Mouse (Mus musculus): ENCODE measurements at regions not wholly inside any gene's neighbourhood (a gene's known extent, or its start where the extent isn't known, plus 50 kb on each side); places are given as distances from the start of the nearest gene placed in this dataset.

DNA sequence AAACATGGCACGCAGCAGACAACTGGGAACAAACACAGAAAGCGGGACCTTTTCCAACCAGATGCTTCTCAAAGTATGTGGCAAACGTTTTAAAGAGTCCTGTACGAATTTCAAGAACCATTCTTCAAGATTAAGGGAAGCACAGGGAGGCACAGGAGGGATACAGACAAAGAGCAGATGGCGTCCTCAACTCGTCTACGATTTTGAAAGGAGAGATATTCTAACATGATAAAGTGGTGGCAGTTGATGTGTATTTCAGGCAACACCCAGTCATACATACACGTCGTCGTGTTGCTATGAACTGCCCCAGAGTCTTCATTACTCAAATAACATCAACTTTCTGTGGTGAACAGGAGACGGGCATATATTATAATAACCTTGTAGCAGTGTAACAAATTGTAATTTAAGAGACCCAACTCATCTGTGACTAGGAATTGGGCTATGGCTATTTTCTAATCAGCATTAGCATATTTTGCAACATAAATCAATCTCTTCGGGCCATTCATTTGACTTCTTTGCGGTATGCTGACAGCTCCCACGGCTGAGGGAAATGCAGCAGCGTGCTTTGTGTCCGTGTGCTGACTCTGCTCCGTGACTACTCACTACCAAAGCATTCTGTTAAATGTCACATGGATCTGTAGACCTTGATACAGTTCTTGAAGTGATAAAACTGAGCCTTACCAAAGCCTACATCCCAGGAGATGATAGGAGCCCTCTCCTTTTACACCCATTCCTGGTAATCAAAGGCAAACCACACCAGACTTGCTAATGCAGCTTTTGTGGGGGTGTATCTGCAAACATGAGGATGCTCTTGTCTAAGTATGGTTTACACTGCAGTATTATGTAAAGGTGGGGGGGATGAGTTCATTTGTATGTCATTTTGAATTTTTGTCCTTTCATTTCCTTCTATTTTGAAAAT is 144.0 kb upstream of the Adamts3 start:
- TF ChIP-seq POLR2A (IDR thresholded peaks at IDR 0.05; ENCODE audit: insufficient read length, low read depth) = no peak
- TF ChIP-seq MYOG (IDR thresholded peaks at IDR 0.05; ENCODE audit: control insufficient read depth in 1 of 3, insufficient read depth in 1 of 3, insufficient read length in 2 of 3, low read depth in 2 of 3) = no peak
